Mouse (Mus musculus) midbrain, embryonic 13.5 days (tissue): ENCODE measurements around the gene 4930432M17Rik. TPM values are rescaled to one million over a fixed set of nuclear protein-coding genes. Genes with fewer than 3 reads are reported as not detected.

Experiments
- ATAC-seq: fragments of 200-750 bp; cut with Nextera tagmentation; 2 replicates; pipeline ENCODE4 v1.8.0; 2017; ENCODE audit warnings: mild to moderate bottlenecking, moderate TSS enrichment, moderate library complexity
- H3K27ac ChIP-seq: fragments of 300-500 bp; sonication (generic); 2 replicates; pipeline ENCODE4 v1.5.1; 2015; ENCODE audit warnings: inconsistent platforms, mild to moderate bottlenecking, moderate library complexity
- H3K27me3 ChIP-seq: fragments of 300-500 bp; sonication (generic); 2 replicates; pipeline ENCODE4 v1.6.1; 2015; ENCODE audit warnings: mild to moderate bottlenecking, inconsistent platforms
- H3K36me3 ChIP-seq: fragments of 300-500 bp; sonication (generic); 2 replicates; pipeline ENCODE4 v1.6.1; 2015; ENCODE audit warnings: mild to moderate bottlenecking, inconsistent platforms
- H3K4me1 ChIP-seq: fragments of 300-500 bp; sonication (generic); replicated peaks from 2 replicates; pipeline ENCODE4 v1.6.1; 2015; ENCODE audit warnings: inconsistent platforms
- H3K4me2 ChIP-seq: fragments of 300-500 bp; sonication (generic); replicated peaks from 2 replicates; pipeline ENCODE4 v1.6.1; 2015; ENCODE audit warnings: moderate library complexity, mild to moderate bottlenecking, inconsistent platforms
- H3K4me3 ChIP-seq: fragments of 300-500 bp; sonication (generic); replicated peaks from 2 replicates; pipeline ENCODE4 v1.5.1; 2015; ENCODE audit warnings: mild to moderate bottlenecking, inconsistent platforms
- H3K9ac ChIP-seq: fragments of 300-500 bp; sonication (generic); replicated peaks from 2 replicates; pipeline ENCODE4 v1.6.1; 2015; ENCODE audit warnings: mild to moderate bottlenecking, inconsistent platforms
- H3K9me3 ChIP-seq: fragments of 300-500 bp; sonication (generic); 2 replicates; pipeline ENCODE4 v1.6.1; 2016; ENCODE audit warnings: mild to moderate bottlenecking, inconsistent platforms
- WGBS: fragments of 180-500 bp; shearing (Covaris S2); methylation state at CpG from one replicate; pipeline ENCODE4 v1.1.7; 2015; 5-methylcytosine and 5-hydroxymethylcytosine counted together
- polyA plus RNA-seq: library from polyadenylated mRNA; unstranded; fragments of >200 nt; fragmentation: Nextera tagmentation; extraction: Ambion mirVana; gene quantifications from 2 replicates; pipeline ENCODE4 v1.2.1, GENCODE M21; 2015

Gene 4930432M17Rik
- polyA plus RNA-seq, 1 experiment from 2014 or later = not detected

DNA sequence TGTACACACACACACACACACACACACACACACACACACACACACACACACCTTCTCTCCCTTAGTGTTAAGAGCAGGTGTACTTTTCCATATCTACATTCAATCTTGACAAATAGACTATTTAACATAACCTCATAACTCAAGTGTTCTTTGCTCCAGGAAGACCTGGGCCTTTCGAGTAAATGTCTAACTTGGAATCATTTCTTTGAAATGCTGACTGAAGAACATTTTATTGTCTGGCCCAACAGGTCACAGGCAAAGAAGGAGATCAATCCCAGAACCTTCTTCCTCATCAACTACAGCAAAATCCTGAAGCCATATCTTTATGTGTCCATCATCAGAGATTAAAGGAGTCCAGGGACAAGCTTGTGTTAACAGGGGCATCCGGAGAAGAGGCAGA is 43.9 kb downstream of the 4930432M17Rik start:
- Histone ChIP-seq H3K36me3 (no peaks in the 10 kb centered on the region), H3K9ac (no peak overlapping the region), H3K27ac (no peak overlapping the region), H3K4me1 (no peaks in the 10 kb centered on the region), H3K27me3 (peaks cover 9% of the 10 kb centered on the region; the same call in 1 of the 2 replicates), H3K4me2 (no peak overlapping the region), H3K9me3 (no peaks in the 10 kb centered on the region), H3K4me3 (no peak overlapping the region)
- ATAC-seq = no peak
- 97% methylated on average over 2 of the region's 2 CpGs for WGBS

GRCm38 (mm10) chr3:121715336-121715735 is 44.8 kb downstream of the 4930432M17Rik start:
- Histone ChIP-seq H3K9ac (no peak overlapping the region), H3K36me3 (no peaks in the 10 kb centered on the region), H3K27ac (no peak overlapping the region), H3K27me3 (peaks cover 13% of the 10 kb centered on the region; the same call in 1 of the 2 replicates), H3K9me3 (no peaks in the 10 kb centered on the region), H3K4me2 (no peak overlapping the region), H3K4me3 (no peak overlapping the region), H3K4me1 (no peaks in the 10 kb centered on the region)
- no peak for ATAC-seq

- Histone ChIP-seq H3K4me1 (no peaks in the 10 kb centered on the region; the same call in 1 of the 2 replicates), H3K36me3 (no peaks in the 10 kb centered on the region), H3K4me3 (no peak overlapping the region), H3K27me3 (peaks cover 13% of the 10 kb centered on the region; the same call in 1 of the 2 replicates), H3K9me3 (no peaks in the 10 kb centered on the region), H3K9ac (no peak overlapping the region), H3K4me2 (no peak overlapping the region), H3K27ac (no peak overlapping the region)
- 89% methylated on average over 6 of the region's 6 CpGs for WGBS
- ATAC-seq = no peak
Measured at GRCm38 (mm10) chr3:121715741-121716459, 45.3 kb downstream of the 4930432M17Rik start.

- H3K4me3 ChIP-seq = no peak overlapping the region
- H3K4me2 ChIP-seq = no peak overlapping the region
- H3K9ac ChIP-seq = no peak overlapping the region
- H3K27ac ChIP-seq = no peak overlapping the region
- H3K36me3 ChIP-seq = no peaks in the 10 kb centered on the region
- ATAC-seq = no peak
- peaks cover 16% of the 10 kb centered on the region for H3K27me3 ChIP-seq
- WGBS = 88% methylated on average over 5 of the region's 5 CpGs
- H3K4me1 ChIP-seq = peaks cover 5% of the 10 kb centered on the region
- H3K9me3 ChIP-seq = no peaks in the 10 kb centered on the region
Measured at GRCm38 (mm10) chr3:121716480-121716879, 45.9 kb downstream of the 4930432M17Rik start.

- Histone ChIP-seq H3K27ac (no peak overlapping the region), H3K9ac (no peak overlapping the region), H3K4me2 (no peak overlapping the region), H3K4me1 (peaks cover 21% of the 10 kb centered on the region), H3K27me3 (peaks cover 26% of the 10 kb centered on the region), H3K9me3 (no peaks in the 10 kb centered on the region), H3K36me3 (no peaks in the 10 kb centered on the region), H3K4me3 (no peak overlapping the region)
- ATAC-seq = no peak
- WGBS = 84% methylated on average over 8 of the region's 8 CpGs
Measured at GRCm38 (mm10) chr3:121718679-121719078, 48.1 kb downstream of the 4930432M17Rik start.

- H3K36me3 ChIP-seq = no peaks in the 10 kb centered on the region
- 78% methylated on average over 3 of the region's 3 CpGs for WGBS
- no peaks in the 10 kb centered on the region for H3K9me3 ChIP-seq
- H3K4me3 ChIP-seq = no peak overlapping the region
- no peak for ATAC-seq
- H3K4me1 ChIP-seq = peaks cover 31% of the 10 kb centered on the region
- H3K27ac ChIP-seq = no peak overlapping the region
- peaks cover 29% of the 10 kb centered on the region for H3K27me3 ChIP-seq
- no peak overlapping the region for H3K4me2 ChIP-seq
- H3K9ac ChIP-seq = no peak overlapping the region
Measured at GRCm38 (mm10) chr3:121719701-121720100, 49.1 kb downstream of the 4930432M17Rik start.

DNA sequence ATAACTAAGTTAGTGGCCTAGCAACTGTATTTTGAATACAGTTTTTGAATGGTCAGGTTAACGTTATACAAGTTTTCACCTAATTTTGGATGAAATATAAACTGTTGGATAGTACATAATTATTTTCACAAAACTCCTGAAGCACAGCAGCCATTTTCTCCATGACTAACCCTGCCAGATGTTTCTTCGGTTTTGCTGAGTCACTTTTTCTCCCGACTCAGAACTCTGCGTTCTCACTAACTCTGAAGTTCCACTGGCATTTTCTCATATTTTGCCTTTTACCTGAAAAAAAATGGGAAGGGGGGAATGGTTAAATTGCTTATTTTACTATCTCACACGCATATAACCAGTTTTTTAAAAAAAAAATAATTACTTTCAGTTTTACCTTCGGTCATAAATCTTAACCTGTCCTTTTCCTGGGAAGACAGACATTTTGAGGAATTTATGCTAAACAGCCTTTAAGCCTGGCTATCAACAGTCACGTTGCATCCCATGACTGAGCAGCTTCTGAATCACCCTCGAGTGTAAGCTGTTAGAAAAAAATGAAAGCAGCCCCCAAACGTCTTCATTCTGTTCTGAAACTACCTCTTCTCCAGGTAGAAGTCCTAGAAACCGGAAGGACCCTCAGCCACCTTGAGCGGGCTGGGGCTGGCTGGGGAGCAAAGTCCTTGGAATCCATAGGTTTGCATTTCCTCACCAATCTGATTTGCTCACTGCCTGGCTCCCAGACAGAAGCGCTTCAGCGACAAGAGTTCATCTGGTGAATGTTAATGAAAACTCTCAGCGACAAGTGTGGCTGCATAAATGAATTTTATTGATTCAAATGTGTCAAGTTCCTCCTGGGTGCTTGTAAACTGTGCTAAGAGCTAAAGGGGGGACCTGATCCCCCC is 50.5 kb downstream of the 4930432M17Rik start:
- H3K9me3 ChIP-seq = no peaks in the 10 kb centered on the region
- no peaks in the 10 kb centered on the region for H3K36me3 ChIP-seq
- no peak for ATAC-seq
- H3K4me1 ChIP-seq = peaks cover 31% of the 10 kb centered on the region
- peak overlapping the region; percentile 25 for H3K4me2 ChIP-seq
- no peak overlapping the region; the same call in 1 of the 2 replicates for H3K27ac ChIP-seq
- no peak overlapping the region for H3K4me3 ChIP-seq
- H3K27me3 ChIP-seq = peaks cover 38% of the 10 kb centered on the region
- 43% methylated on average over 14 of the region's 14 CpGs for WGBS
- H3K9ac ChIP-seq = no peak overlapping the region

GRCm38 (mm10) chr3:121721691-121722070 is 51.1 kb downstream of the 4930432M17Rik start:
- Histone ChIP-seq H3K27ac (no peak overlapping the region), H3K9me3 (no peaks in the 10 kb centered on the region), H3K4me2 (peak overlapping the region; percentile 25; the same call in 1 of the 2 replicates), H3K4me3 (no peak overlapping the region), H3K4me1 (peaks cover 31% of the 10 kb centered on the region), H3K9ac (no peak overlapping the region), H3K27me3 (peaks cover 42% of the 10 kb centered on the region), H3K36me3 (no peaks in the 10 kb centered on the region)
- 57% methylated on average over 7 of the region's 7 CpGs for WGBS
- no peak for ATAC-seq

GRCm38 (mm10) chr3:121722971-121723844 is 52.6 kb downstream of the 4930432M17Rik start, which contains the start of gene F3:
TSS of gene F3 (plus strand) at chr3:121723537.
- Histone ChIP-seq H3K36me3 (no peaks in the 10 kb centered on the region), H3K27ac (no peak within 1 kb of the TSS; the same call in none of the 2 replicates), H3K4me2 (peak within 1 kb of the TSS; percentile 84), H3K9me3 (no peaks in the 10 kb centered on the region), H3K9ac (peak within 1 kb of the TSS; percentile 76), H3K4me1 (peaks cover 31% of the 10 kb centered on the region), H3K27me3 (peaks cover 42% of the 10 kb centered on the region), H3K4me3 (peak within 1 kb of the TSS; percentile 68)
- 1% methylated on average over 73 of the region's 73 CpGs for WGBS
- peak; percentile 89 for ATAC-seq

GRCm38 (mm10) chr3:121723968-121724524 is 53.5 kb downstream of the 4930432M17Rik start:
- 7% methylated on average over 20 of the region's 20 CpGs for WGBS
- H3K36me3 ChIP-seq = no peaks in the 10 kb centered on the region
- H3K4me2 ChIP-seq = peak overlapping the region; percentile 84
- peak overlapping the region; percentile 76; the same call in 1 of the 2 replicates for H3K9ac ChIP-seq
- H3K9me3 ChIP-seq = no peaks in the 10 kb centered on the region
- peaks cover 37% of the 10 kb centered on the region for H3K27me3 ChIP-seq
- no peak overlapping the region for H3K27ac ChIP-seq
- peaks cover 31% of the 10 kb centered on the region for H3K4me1 ChIP-seq
- peak overlapping the region; percentile 68 for H3K4me3 ChIP-seq
- peak; percentile 19; the same call in 1 of the 2 replicates for ATAC-seq

DNA sequence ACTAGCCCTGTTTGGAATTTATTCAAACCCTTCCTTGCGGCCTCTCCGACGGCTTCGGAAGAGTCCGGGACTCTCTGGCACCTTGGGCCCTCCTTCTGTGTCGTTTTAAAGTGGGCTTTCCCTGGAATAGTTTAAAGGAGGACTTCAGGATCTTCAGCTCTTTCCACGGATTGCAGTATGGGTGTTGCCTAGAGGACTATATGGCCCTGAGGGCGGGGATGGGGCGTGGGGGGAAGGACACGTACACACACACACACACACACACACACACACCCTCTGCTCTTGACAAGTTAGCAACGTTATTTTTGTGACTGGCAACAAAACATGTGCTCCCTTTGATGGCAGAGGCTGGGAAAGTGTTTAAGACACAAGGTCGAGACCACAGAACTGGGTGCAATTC is 54.0 kb downstream of the 4930432M17Rik start:
- H3K4me3 ChIP-seq = peak overlapping the region; percentile 68
- no peak for ATAC-seq
- H3K9me3 ChIP-seq = no peaks in the 10 kb centered on the region
- no peaks in the 10 kb centered on the region for H3K36me3 ChIP-seq
- 47% methylated on average over 12 of the region's 12 CpGs for WGBS
- H3K9ac ChIP-seq = no peak overlapping the region
- H3K4me1 ChIP-seq = peaks cover 31% of the 10 kb centered on the region
- H3K27ac ChIP-seq = no peak overlapping the region
- peaks cover 32% of the 10 kb centered on the region for H3K27me3 ChIP-seq
- H3K4me2 ChIP-seq = peak overlapping the region; percentile 84
